Mouse (Mus musculus): Measurements from ENCODE around the gene Slc39a11. TPM values are rescaled to one million over a fixed set of nuclear protein-coding genes. Genes with fewer than 3 reads are reported as not detected.
A peak's percentile ranks its signal among the peaks of the same experiment; 100 is the strongest.

Gene Slc39a11
- total RNA-seq, 2 experiments from 2014 or later = 24.8 to 36.9 TPM

GRCm38 (mm10) chr11:113309265-113309951 lies 340.5 kb downstream of the Slc39a11 start:
- ATAC-seq (replicated peaks; ENCODE audit: poor library complexity, severe bottlenecking) = no peak

DNA sequence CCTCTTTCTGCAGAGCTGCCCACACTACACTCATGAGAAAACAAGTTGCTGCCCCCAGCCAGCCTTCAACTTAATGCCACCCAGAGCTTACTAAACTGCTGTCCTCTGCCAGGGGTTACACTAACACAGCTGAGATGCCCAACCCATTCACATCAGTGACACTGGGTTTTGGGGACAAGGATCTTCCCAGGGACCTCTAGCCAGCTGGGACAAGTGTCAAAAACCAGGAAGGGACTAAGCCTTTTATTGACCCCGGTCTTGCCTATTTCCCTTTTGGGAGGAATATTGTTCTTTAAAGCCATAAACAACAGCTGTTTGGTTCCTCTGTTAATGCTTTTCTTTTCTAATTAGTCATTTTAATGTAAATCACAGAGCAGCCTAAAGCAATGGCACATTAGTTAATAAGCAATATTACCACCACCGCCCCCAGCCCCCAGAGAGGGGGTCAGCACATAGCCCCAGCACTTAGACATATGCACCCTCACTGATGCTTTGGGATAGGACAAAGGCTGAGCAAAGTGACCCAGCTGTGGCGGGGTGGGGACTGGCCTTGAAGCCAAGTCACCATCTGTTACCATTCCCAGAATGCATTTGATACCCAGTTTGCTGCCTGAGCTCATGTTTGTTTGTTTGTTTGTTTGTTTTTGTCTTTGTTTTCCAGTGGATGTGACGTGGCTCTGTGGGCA lies 341.5 kb downstream of the Slc39a11 start:
- ATAC-seq (replicated peaks; ENCODE audit: poor library complexity, severe bottlenecking) = no peak

DNA sequence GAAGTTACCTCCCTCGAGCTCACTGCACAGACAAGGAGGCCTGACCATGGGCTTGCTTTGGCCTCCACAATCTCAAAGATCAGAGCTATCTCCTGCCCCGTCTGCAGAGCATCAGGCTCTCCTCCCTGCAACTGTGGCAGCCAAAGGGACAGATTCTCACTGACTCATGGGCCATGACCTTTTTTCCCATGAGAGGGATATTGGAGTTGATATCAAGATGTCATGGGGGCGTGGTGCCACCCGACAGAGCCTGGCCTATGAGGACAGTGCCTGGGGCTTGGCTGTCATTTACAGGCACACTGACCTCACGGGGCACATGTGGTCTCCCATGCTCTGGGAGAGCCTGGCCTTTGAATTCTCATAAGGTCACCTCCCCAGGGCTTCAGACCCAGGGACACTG lies 346.7 kb downstream of the Slc39a11 start:
- no peak for ATAC-seq (replicated peaks; ENCODE audit: poor library complexity, severe bottlenecking)

DNA sequence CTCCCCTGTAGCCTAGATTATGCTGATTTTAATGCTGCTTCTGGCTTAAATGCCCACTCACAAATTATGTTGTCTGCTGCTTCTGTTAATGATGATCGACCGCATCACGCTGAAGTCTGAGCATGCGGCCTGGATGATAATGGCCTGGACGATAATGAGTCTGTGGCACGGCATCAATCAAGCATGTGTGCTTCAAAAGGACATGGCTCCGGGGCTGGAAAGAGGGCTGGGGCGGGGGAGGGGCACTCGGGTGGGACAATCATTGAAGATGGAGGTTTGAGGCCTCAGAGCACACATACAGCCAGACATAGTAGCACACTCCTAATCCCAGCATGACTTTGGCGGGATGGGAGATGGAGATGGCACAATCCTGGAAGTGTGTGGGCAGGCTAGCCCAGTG lies 350.4 kb downstream of the Slc39a11 start:
- no peak for ATAC-seq (replicated peaks; ENCODE audit: poor library complexity, severe bottlenecking)

- ATAC-seq (replicated peaks; ENCODE audit: poor library complexity, severe bottlenecking) = peak; percentile 90
These were observed 352.1 kb downstream of the Slc39a11 start for GRCm38 (mm10) chr11:113297765-113298164.

- no peak for ATAC-seq (replicated peaks; ENCODE audit: poor library complexity, severe bottlenecking)
These were observed 352.8 kb downstream of the Slc39a11 start for GRCm38 (mm10) chr11:113296912-113297625.

DNA sequence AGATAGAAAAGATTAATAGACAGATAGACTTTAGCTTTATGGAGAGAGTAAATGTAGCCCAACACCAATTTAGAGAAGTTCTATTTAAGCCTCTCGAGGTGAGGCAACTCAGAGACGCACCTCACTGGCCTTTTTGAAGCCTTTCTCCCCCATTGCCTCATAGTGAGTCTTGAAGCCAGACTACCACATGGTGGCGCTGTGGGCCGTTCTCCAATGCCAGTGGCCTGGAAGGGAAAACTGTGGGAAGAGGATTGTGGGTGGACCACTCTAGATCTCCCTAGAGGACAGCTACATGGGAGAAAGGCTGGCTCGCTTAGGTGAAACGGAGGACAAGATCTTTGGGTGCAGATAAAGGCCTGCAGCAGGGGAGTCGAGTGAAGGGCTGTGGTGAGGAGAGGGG lies 353.7 kb downstream of the Slc39a11 start:
- peak; percentile 47; the same call in 1 of the 2 replicates for ATAC-seq (replicated peaks; ENCODE audit: poor library complexity, severe bottlenecking)

GRCm38 (mm10) chr11:113294518-113294917 lies 355.4 kb downstream of the Slc39a11 start:
- ATAC-seq (replicated peaks; ENCODE audit: poor library complexity, severe bottlenecking) = no peak

GRCm38 (mm10) chr11:113292906-113293614 lies 356.8 kb downstream of the Slc39a11 start:
- no peak for ATAC-seq (replicated peaks; ENCODE audit: poor library complexity, severe bottlenecking)

DNA sequence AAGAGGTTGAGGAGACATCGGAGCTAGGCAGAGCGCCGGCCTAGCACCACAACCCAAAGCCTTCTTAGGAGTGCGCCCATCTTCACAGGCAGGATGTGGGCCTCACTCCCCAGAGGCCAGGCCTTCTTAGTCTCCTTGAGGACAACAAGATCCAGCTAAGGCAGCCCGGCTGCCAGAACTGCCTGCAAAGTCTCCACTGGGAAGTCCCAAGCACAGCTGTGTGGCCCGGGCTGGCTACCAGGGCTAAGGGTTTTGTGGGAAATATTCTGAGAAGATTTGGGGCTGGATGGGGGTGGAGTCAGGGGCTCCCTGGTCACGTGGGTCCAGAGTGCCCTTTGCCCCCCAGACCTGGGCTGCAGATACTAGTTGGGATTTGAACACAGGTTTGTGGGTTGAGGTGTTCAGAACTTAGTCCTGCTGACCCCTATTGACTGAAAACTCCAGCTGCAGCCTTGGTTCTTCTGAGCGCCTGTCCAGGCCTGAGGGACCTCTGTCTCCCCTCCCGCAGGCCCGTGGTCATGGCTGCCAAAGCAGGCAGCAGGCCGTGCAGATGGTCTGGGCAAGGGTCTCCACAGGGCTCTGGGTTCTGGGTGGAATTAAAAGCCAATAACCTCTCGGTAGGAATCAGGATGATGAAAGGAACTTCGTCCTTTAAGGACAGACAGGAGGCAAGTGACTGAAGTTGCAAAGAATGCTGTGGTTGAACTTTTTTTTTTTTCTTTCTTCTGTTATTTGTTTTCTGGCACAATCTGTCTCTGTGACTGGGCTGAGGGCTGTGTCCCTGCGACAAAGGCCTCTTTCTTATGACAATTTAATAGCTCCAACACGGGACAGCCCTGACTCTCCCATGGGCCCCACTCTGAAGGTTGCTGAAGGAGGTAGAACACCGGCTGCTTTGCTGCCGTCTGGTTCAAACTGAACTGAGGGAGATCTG lies 357.8 kb downstream of the Slc39a11 start:
- ATAC-seq (replicated peaks; ENCODE audit: poor library complexity, severe bottlenecking) = no peak

DNA sequence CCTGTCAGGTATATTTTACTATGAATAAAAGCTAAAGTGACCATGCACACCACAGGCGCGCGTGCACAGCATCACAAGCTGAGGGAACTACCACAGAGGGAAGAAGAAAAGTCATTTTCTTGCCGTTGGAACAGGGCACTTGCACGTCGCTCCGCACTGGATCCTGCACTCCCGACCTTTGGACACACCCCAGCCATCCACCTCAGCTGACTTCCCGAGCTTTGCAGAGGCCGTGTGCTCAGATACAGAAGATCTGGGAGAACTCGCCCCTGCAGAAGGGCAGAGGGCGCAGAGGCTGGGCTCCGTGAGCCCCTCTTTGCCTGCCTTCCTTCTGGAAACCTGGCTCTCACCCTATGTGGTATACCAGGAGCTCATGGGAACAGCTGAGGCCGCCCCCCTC lies 359.0 kb downstream of the Slc39a11 start:
- ATAC-seq (replicated peaks; ENCODE audit: poor library complexity, severe bottlenecking) = no peak

- no peak for ATAC-seq (replicated peaks; ENCODE audit: poor library complexity, severe bottlenecking)
These were observed 364.7 kb downstream of the Slc39a11 start for GRCm38 (mm10) chr11:113284951-113285741.

DNA sequence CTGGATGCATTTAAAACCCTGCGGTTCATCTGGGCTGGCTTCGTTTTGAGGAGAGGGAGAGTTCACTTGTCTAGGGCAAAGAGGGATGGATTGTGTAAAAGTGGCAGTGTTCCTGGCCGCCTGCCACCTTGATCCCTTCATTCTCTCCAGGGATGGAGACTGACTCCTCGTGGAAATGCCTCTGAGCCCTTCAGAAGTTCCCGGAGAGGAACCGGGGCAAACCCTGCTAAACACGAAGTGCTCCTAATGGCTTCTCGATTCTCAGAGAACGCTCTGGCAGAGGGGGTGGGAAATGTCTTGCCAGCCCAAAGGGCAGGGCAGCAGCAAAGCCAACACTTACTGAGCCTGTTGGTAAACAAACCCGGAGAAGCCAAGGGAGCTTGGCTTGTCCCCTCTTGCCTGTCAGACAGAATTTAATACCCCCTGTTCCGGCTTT lies 366.5 kb downstream of the Slc39a11 start:
- ATAC-seq (replicated peaks; ENCODE audit: poor library complexity, severe bottlenecking) = no peak

DNA sequence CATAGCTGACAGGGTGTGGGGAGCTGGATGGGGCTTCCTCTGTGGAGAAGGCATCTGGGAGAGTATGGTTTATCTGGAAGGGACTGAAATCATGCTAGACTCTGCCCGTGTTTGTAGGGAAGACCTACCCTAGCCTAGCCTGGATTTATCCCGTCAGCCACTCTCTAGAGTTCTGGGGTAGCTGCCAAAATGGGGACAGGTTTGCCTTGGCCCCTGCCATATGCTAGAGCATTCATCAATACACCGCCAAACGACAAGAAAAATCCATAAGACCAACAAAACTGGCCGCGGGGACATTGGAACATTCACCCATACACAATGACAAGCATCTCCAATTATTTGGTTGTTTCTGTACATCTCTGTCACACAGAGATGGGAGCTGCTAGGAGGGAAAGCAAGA lies 371.6 kb downstream of the Slc39a11 start:
- no peak for ATAC-seq (replicated peaks; ENCODE audit: poor library complexity, severe bottlenecking)

DNA sequence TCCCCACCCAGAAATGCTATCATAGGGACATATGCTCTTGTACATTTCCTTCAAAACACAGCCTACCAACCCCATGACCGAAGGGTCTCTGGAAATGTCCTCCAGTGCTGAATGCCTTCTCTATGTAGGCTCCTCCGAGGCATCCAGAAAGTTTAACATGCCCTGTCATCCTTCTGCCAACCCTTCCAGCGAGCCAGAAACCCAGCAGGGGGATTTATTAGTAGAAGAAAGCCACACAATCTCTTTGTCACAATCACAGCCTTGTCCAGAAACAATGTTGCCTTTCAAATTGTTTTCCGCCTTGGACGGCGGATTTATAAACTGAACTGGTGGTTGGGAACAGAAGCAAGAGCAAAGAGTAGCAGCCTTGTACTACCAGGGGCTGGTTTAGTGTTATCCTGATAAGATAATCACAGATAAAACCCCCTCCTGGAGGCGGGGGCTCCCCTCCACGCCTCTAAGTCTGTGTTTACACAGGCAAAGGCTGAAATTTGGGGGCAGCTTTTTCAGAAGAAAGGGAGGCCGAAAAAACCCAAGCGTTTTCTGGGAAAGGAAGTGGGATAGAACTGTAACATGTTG lies 372.8 kb downstream of the Slc39a11 start:
- ATAC-seq (replicated peaks; ENCODE audit: poor library complexity, severe bottlenecking) = no peak

DNA sequence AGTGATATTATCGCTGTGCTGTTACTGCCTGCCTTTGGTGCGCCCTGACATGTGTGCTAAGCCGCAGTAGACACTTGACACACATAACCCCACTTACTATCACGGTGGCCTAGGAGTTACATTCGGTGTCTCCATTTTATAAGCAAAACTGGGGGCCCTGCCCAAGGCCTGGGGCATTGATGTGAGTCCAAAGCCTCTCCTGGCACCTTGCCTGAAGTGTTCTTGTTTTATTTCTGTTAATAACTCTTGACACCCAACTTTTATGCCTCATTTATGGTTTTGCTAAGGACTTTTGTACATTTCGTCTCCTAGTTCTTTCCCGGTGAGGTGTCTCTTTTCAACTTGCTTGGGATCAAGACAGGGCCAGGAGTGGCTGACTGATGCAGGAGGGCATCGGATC lies 373.4 kb downstream of the Slc39a11 start:
- ATAC-seq (replicated peaks; ENCODE audit: poor library complexity, severe bottlenecking) = no peak

DNA sequence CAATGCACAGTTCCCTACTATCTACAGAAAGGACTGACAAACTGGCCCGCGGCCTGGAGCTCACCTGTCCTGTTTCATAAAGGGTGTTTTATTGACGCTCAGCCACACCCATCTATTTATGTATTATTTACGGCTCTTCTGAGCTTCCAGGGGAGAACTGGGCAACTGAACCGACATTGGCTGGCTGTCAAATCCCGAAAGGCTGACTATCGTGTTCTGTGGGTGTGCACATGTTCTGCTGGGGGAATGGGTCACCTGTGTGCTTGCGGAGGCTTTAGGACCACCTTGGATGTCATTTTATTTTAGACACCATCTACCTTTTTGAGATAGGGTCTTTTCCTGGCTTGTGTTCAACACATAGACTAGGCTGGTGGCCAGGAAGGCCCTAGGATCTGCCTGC lies 375.8 kb downstream of the Slc39a11 start:
- ATAC-seq (replicated peaks; ENCODE audit: poor library complexity, severe bottlenecking) = no peak

- no peak for ATAC-seq (replicated peaks; ENCODE audit: poor library complexity, severe bottlenecking)
These were observed 378.0 kb downstream of the Slc39a11 start for GRCm38 (mm10) chr11:113271857-113272256.
